Mouse (Mus musculus): ENCODE measurements at regions not wholly inside any gene's neighbourhood (a gene's known extent, or its start where the extent isn't known, plus 50 kb on each side); places are given as distances from the start of the nearest gene placed in this dataset.

GRCm38 (mm10) chr6:140353610-140354009 is 70.2 kb upstream of the Plekha5 start:
- WGBS = 86% methylated on average over 6 of the region's 6 CpGs
- DNase-seq (no peak), ATAC-seq (no peak)
- Histone ChIP-seq H3K4me1 (ENCODE audit: insufficient read depth) (no peaks in the 10 kb centered on the region), H3K27me3 (ENCODE audit: insufficient read depth, low read length) (no peaks in the 10 kb centered on the region), H3K4me3 (ENCODE audit: low read depth, low read length) (no peak overlapping the region), H3K4me2 (ENCODE audit: low read depth) (no peak overlapping the region), H3K9me3 (ENCODE audit: low read length) (no peaks in the 10 kb centered on the region), H3K27ac (ENCODE audit: low read depth, low read length) (no peak overlapping the region), H3K36me3 (ENCODE audit: insufficient read depth) (no peaks in the 10 kb centered on the region), H3K9ac (no peak overlapping the region)
- no peak for TF ChIP-seq CTCF (IDR thresholded peaks at IDR 0.05; ENCODE audit: low read depth)

- WGBS = 30% methylated on average over 6 of the region's 6 CpGs
- H3K4me1 ChIP-seq (ENCODE audit: insufficient read depth) = no peaks in the 10 kb centered on the region
Measured at GRCm38 (mm10) chr6:140351365-140352095, 72.3 kb upstream of the Plekha5 start.

DNA sequence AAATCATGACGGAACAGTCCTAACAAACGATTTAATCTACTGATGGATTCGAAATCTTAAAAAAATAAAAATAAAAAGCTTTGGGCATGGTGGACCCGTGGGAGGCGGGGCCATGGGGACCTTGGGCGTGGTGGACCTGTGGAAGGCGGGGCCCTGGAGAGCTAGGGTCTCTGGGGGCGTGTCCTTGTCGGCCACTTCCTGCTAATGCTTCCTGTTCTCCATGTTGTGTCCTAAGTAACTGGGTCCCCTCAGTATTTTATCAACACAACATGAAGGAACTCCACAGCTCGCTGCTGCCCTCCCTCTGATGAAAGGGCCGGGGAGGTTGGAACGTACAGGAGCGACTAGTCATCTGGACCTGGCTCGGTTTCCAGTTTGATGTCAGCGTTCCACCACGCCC is 75.3 kb upstream of the Plekha5 start:
- Histone ChIP-seq H3K9ac (no peak overlapping the region), H3K27me3 (ENCODE audit: insufficient read depth, low read length) (no peaks in the 10 kb centered on the region), H3K4me1 (ENCODE audit: insufficient read depth) (no peaks in the 10 kb centered on the region), H3K36me3 (ENCODE audit: insufficient read depth) (no peaks in the 10 kb centered on the region), H3K4me2 (ENCODE audit: low read depth) (no peak overlapping the region), H3K4me3 (ENCODE audit: low read depth, low read length) (no peak overlapping the region), H3K27ac (ENCODE audit: low read depth, low read length) (no peak overlapping the region), H3K9me3 (ENCODE audit: low read length) (no peaks in the 10 kb centered on the region)
- DNase-seq (no peak), ATAC-seq (no peak)
- TF ChIP-seq CTCF (IDR thresholded peaks at IDR 0.05; ENCODE audit: low read depth) = no peak
- 95% methylated on average over 16 of the region's 16 CpGs for WGBS

More at GRCm38 (mm10) chr6:140351365-140352095, 72.3 kb upstream of the Plekha5 start:
- no peak overlapping the region for H3K4me3 ChIP-seq (ENCODE audit: low read depth, low read length)
- no peaks in the 10 kb centered on the region for H3K9me3 ChIP-seq (ENCODE audit: low read length)
- ATAC-seq = no peak
- H3K4me2 ChIP-seq (ENCODE audit: low read depth) = no peak overlapping the region
- H3K27me3 ChIP-seq (ENCODE audit: insufficient read depth, low read length) = no peaks in the 10 kb centered on the region
- no peak for DNase-seq
- H3K9ac ChIP-seq = no peak overlapping the region
- no peaks in the 10 kb centered on the region for H3K36me3 ChIP-seq (ENCODE audit: insufficient read depth)
- no peak for TF ChIP-seq CTCF (IDR thresholded peaks at IDR 0.05; ENCODE audit: low read depth)
- no peak overlapping the region for H3K27ac ChIP-seq (ENCODE audit: low read depth, low read length)

- H3K27me3 ChIP-seq (ENCODE audit: insufficient read depth, low read length) = no peaks in the 10 kb centered on the region
- H3K27ac ChIP-seq (ENCODE audit: low read depth, low read length) = no peak overlapping the region
- H3K4me3 ChIP-seq (ENCODE audit: low read depth, low read length) = no peak overlapping the region
- no peaks in the 10 kb centered on the region for H3K9me3 ChIP-seq (ENCODE audit: low read length)
- DNase-seq = no peak
- 83% methylated on average over 6 of the region's 6 CpGs for WGBS
- ATAC-seq = no peak
- H3K36me3 ChIP-seq (ENCODE audit: insufficient read depth) = no peaks in the 10 kb centered on the region
- no peak overlapping the region for H3K4me2 ChIP-seq (ENCODE audit: low read depth)
- TF ChIP-seq CTCF (IDR thresholded peaks at IDR 0.05; ENCODE audit: low read depth) = no peak
- H3K4me1 ChIP-seq (ENCODE audit: insufficient read depth) = no peaks in the 10 kb centered on the region
- H3K9ac ChIP-seq = no peak overlapping the region
Measured at GRCm38 (mm10) chr6:140346929-140347328, 76.9 kb upstream of the Plekha5 start.

DNA sequence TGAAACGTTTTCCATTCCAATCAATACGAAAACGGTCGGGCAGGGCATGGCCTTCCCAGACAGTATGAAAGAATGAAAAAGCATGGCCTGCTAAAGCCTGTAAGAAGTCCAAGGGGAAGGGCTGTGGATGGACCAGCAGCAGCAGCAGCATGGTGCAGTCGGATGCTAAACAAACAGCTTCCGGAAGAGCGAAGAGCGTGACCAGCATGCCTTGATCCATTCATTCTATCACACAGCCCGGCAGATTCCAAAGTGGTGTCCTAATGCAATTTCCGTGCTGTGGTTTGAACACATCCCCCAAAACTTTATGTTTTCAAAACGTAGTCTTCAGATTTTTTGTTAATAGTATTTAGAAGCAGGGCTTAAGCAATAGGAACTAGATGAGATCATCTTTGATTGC is 80.2 kb upstream of the Plekha5 start:
- ATAC-seq (no peak), DNase-seq (no peak)
- Histone ChIP-seq H3K4me2 (ENCODE audit: low read depth) (no peak overlapping the region), H3K4me1 (ENCODE audit: insufficient read depth) (no peaks in the 10 kb centered on the region), H3K27me3 (ENCODE audit: insufficient read depth, low read length) (no peaks in the 10 kb centered on the region), H3K9ac (no peak overlapping the region), H3K36me3 (ENCODE audit: insufficient read depth) (no peaks in the 10 kb centered on the region), H3K4me3 (ENCODE audit: low read depth, low read length) (no peak overlapping the region), H3K9me3 (ENCODE audit: low read length) (no peaks in the 10 kb centered on the region), H3K27ac (ENCODE audit: low read depth, low read length) (no peak overlapping the region)
- no peak for TF ChIP-seq CTCF (IDR thresholded peaks at IDR 0.05; ENCODE audit: low read depth)
- WGBS = 77% methylated on average over 11 of the region's 11 CpGs

GRCm38 (mm10) chr6:140342881-140343280 is 81.0 kb upstream of the Plekha5 start:
- no peaks in the 10 kb centered on the region for H3K9me3 ChIP-seq (ENCODE audit: low read length)
- no peaks in the 10 kb centered on the region for H3K27me3 ChIP-seq (ENCODE audit: insufficient read depth, low read length)
- no peak overlapping the region for H3K27ac ChIP-seq (ENCODE audit: low read depth, low read length)
- 19% methylated on average over 1 of the region's 1 CpGs for WGBS
- ATAC-seq (peak; percentile 32; the same call in 1 of the 2 replicates), DNase-seq (no peak)
- H3K4me2 ChIP-seq (ENCODE audit: low read depth) = no peak overlapping the region
- peaks cover 7% of the 10 kb centered on the region for H3K4me1 ChIP-seq (ENCODE audit: insufficient read depth)
- TF ChIP-seq CTCF (IDR thresholded peaks at IDR 0.05; ENCODE audit: low read depth) = no peak
- H3K9ac ChIP-seq = no peak overlapping the region
- H3K36me3 ChIP-seq (ENCODE audit: insufficient read depth) = no peaks in the 10 kb centered on the region
- H3K4me3 ChIP-seq (ENCODE audit: low read depth, low read length) = no peak overlapping the region

GRCm38 (mm10) chr6:140339731-140340130 is 84.1 kb upstream of the Plekha5 start:
- Histone ChIP-seq H3K4me1 (ENCODE audit: insufficient read depth) (peaks cover 9% of the 10 kb centered on the region), H3K4me2 (ENCODE audit: low read depth) (no peak overlapping the region), H3K27me3 (ENCODE audit: insufficient read depth, low read length) (no peaks in the 10 kb centered on the region), H3K4me3 (ENCODE audit: low read depth, low read length) (no peak overlapping the region), H3K9me3 (ENCODE audit: low read length) (no peaks in the 10 kb centered on the region), H3K9ac (no peak overlapping the region), H3K27ac (ENCODE audit: low read depth, low read length) (no peak overlapping the region), H3K36me3 (ENCODE audit: insufficient read depth) (no peaks in the 10 kb centered on the region)
- 86% methylated on average over 13 of the region's 13 CpGs for WGBS
- no peak for TF ChIP-seq CTCF (IDR thresholded peaks at IDR 0.05; ENCODE audit: low read depth)
- no peak for DNase-seq
- ATAC-seq = no peak
